Mouse (Mus musculus) right cerebral cortex, postnatal 4 days (tissue): ENCODE measurements around the gene Tmem239.

Experiments
- DNase-seq: peaks from one replicate; pipeline ENCODE4 v3.0.0-alpha.2; 2022

Gene Tmem239

GRCm38 (mm10) chr2:130412775-130413174, 6.5 kb downstream of the Tmem239 start:
- DNase-seq = no peak

- DNase-seq = no peak
Observed at GRCm38 (mm10) chr2:130414094-130414856, 8.0 kb downstream of the Tmem239 start.

GRCm38 (mm10) chr2:130421781-130422620, 15.7 kb downstream of the Tmem239 start:
- DNase-seq = no peak

GRCm38 (mm10) chr2:130423397-130424125, 17.3 kb downstream of the Tmem239 start:
- peak; percentile 85 for DNase-seq

GRCm38 (mm10) chr2:130424126-130424853, 18.0 kb downstream of the Tmem239 start, which contains the start of the genes Vps16 and Pced1a:
Gene Vps16 (plus strand): TSS chr2:130424339.
Gene Pced1a (minus strand): TSS chr2:130424701.
- DNase-seq = peak; percentile 89

GRCm38 (mm10) chr2:130425112-130425511, 18.8 kb downstream of the Tmem239 start:
- no peak for DNase-seq

GRCm38 (mm10) chr2:130429851-130430250, 23.6 kb downstream of the Tmem239 start:
- no peak for DNase-seq

GRCm38 (mm10) chr2:130430484-130430883, 24.2 kb downstream of the Tmem239 start:
- DNase-seq = no peak

- DNase-seq = no peak
Observed at GRCm38 (mm10) chr2:130432157-130432556, 25.9 kb downstream of the Tmem239 start.

GRCm38 (mm10) chr2:130433152-130433551, 26.9 kb downstream of the Tmem239 start:
- peak; percentile 44 for DNase-seq

GRCm38 (mm10) chr2:130436769-130437168, 30.5 kb downstream of the Tmem239 start:
- DNase-seq = no peak

GRCm38 (mm10) chr2:130438861-130439260, 32.6 kb downstream of the Tmem239 start:
- no peak for DNase-seq

- DNase-seq = no peak
Observed at GRCm38 (mm10) chr2:130439840-130440480, 33.7 kb downstream of the Tmem239 start.

- no peak for DNase-seq
Observed at GRCm38 (mm10) chr2:130442162-130442561, 35.9 kb downstream of the Tmem239 start.

- no peak for DNase-seq
Observed at GRCm38 (mm10) chr2:130448449-130448848, 42.2 kb downstream of the Tmem239 start.

- no peak for DNase-seq
Observed at GRCm38 (mm10) chr2:130449021-130449793, 42.9 kb downstream of the Tmem239 start.

GRCm38 (mm10) chr2:130449794-130450433, 43.6 kb downstream of the Tmem239 start, which contains the start of gene Ptpra:
Gene Ptpra (plus strand): TSS chr2:130450278.
- peak; percentile 90 for DNase-seq

- peak; percentile 63 for DNase-seq
Observed at GRCm38 (mm10) chr2:130450434-130450796, 44.1 kb downstream of the Tmem239 start.

- no peak for DNase-seq
Observed at GRCm38 (mm10) chr2:130451086-130451726, 44.9 kb downstream of the Tmem239 start.

- DNase-seq = no peak
Observed at GRCm38 (mm10) chr2:130451727-130452090, 45.4 kb downstream of the Tmem239 start.
